Mouse (Mus musculus) spleen, adult 18-20 months (tissue): ENCODE measurements around the gene 4930412O13Rik.
A peak's percentile ranks its signal among the peaks of the same experiment; 100 is the strongest.

Experiments used
- DNase-seq, 2 experiments: peaks; one replicate each; pipeline ENCODE4 v3.0.0; 2022; ENCODE audit warnings: mixed read lengths in 2 of 2

4930412O13Rik gene

GRCm38 (mm10) chr2:9881051-9881591 is at the start of gene 4930412O13Rik:
4930412O13Rik (plus strand) TSS chr2:9881252.
- DNase-seq: no peak

- DNase-seq: no peak
These were observed 47.3 kb upstream of the 4930412O13Rik start for GRCm38 (mm10) chr2:9833712-9834111.

GRCm38 (mm10) chr2:9835195-9835594 is 45.9 kb upstream of the 4930412O13Rik start:
- no peak for DNase-seq

GRCm38 (mm10) chr2:9852851-9853576 is 28.0 kb upstream of the 4930412O13Rik start:
- no peak for DNase-seq

GRCm38 (mm10) chr2:9855861-9856260 is 25.2 kb upstream of the 4930412O13Rik start:
- no peak for DNase-seq

- DNase-seq: no peak
These were observed 20.4 kb upstream of the 4930412O13Rik start for GRCm38 (mm10) chr2:9860698-9861097.

- no peak for DNase-seq
These were observed 13.8 kb upstream of the 4930412O13Rik start for GRCm38 (mm10) chr2:9867092-9867825.

- no peak for DNase-seq
These were observed 9.8 kb upstream of the 4930412O13Rik start for GRCm38 (mm10) chr2:9871141-9871716.

- DNase-seq: no peak
These were observed 9.3 kb upstream of the 4930412O13Rik start for GRCm38 (mm10) chr2:9871798-9872197.

GRCm38 (mm10) chr2:9872682-9873081 is 8.4 kb upstream of the 4930412O13Rik start:
- no peak for DNase-seq

GRCm38 (mm10) chr2:9873757-9874156 is 7.3 kb upstream of the 4930412O13Rik start:
- DNase-seq: no peak

- DNase-seq: no peak
These were observed 6.4 kb upstream of the 4930412O13Rik start for GRCm38 (mm10) chr2:9874467-9875219.

- no peak for DNase-seq
These were observed 5.8 kb upstream of the 4930412O13Rik start for GRCm38 (mm10) chr2:9875220-9875619.

GRCm38 (mm10) chr2:9875676-9876357 is 5.2 kb upstream of the 4930412O13Rik start:
- DNase-seq: no peak

GRCm38 (mm10) chr2:9876621-9877325 is 4.3 kb upstream of the 4930412O13Rik start:
- DNase-seq: peak in 1 of 2 experiments; percentile 25

GRCm38 (mm10) chr2:9877326-9877690 is 3.7 kb upstream of the 4930412O13Rik start:
- peak in 1 of 2 experiments; percentile 33 for DNase-seq

- peak in 1 of 2 experiments; percentile 22 for DNase-seq
These were observed 3.0 kb upstream of the 4930412O13Rik start for GRCm38 (mm10) chr2:9877966-9878563.

GRCm38 (mm10) chr2:9878564-9879081 is 2.4 kb upstream of the 4930412O13Rik start:
- DNase-seq: peak in 1 of 2 experiments; percentile 41

- no peak for DNase-seq
These were observed 2.0 kb upstream of the 4930412O13Rik start for GRCm38 (mm10) chr2:9879092-9879491.

GRCm38 (mm10) chr2:9879493-9879892 is 1.6 kb upstream of the 4930412O13Rik start:
- DNase-seq: peak; percentile 78 to 86

GRCm38 (mm10) chr2:9880271-9880670 is 781 bp upstream of the 4930412O13Rik start:
- no peak for DNase-seq
